Mouse (Mus musculus): ENCODE measurements around the gene 9130213A22Rik. TPM values are rescaled to one million over a fixed set of nuclear protein-coding genes. Genes with fewer than 3 reads are reported as not detected.

Gene 9130213A22Rik
- polyA plus RNA-seq, 1 experiment = 1.3 TPM

DNA sequence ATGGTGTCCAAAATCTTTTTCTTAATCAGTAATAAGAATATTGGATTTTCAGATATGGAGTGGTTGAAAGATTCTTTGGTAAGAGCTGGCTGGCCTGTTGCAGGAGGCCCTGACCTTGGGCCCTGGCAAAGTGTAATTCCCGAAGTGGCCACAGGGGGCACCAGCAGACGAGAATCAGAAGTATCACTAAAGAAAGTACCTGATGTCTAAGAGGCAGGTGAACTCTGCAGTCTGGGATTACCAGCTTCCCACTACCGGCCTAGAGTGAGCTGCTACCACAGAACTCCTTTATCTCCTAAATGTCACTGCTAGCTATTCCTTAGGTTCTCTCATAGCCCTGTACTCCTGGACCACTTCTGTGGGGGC lies 30.0 kb downstream of the 9130213A22Rik start:
- no peak overlapping the region for H3K27ac ChIP-seq (ENCODE audit: control insufficient read depth, insufficient read depth, low read length)
- H3K4me1 ChIP-seq (replicated peaks; ENCODE audit: control insufficient read depth, insufficient read depth, low read length) = peaks cover 35% of the 10 kb centered on the region
- 2% methylated on average over 3 of the region's 3 CpGs for WGBS
- H3K4me3 ChIP-seq (ENCODE audit: control insufficient read depth, insufficient read depth, low read length) = no peak overlapping the region
- DNase-seq = peak; percentile 91
- H3K36me3 ChIP-seq (ENCODE audit: control insufficient read depth, insufficient read depth, low read length) = peaks cover 5% of the 10 kb centered on the region
- H3K27me3 ChIP-seq (ENCODE audit: control insufficient read depth, insufficient read depth, low read length) = no peaks in the 10 kb centered on the region
- TF ChIP-seq POLR2A (IDR thresholded peaks at IDR 0.05; ENCODE audit: control insufficient read depth, extremely low read depth, insufficient read depth, low read length, poor library complexity) (no peak), CTCF (IDR thresholded peaks at IDR 0.05; ENCODE audit: borderline replicate concordance, control insufficient read depth, extremely low read depth, insufficient read depth, low read length, poor library complexity) (peak; percentile 73; the same call in 1 of the 2 replicates)

DNA sequence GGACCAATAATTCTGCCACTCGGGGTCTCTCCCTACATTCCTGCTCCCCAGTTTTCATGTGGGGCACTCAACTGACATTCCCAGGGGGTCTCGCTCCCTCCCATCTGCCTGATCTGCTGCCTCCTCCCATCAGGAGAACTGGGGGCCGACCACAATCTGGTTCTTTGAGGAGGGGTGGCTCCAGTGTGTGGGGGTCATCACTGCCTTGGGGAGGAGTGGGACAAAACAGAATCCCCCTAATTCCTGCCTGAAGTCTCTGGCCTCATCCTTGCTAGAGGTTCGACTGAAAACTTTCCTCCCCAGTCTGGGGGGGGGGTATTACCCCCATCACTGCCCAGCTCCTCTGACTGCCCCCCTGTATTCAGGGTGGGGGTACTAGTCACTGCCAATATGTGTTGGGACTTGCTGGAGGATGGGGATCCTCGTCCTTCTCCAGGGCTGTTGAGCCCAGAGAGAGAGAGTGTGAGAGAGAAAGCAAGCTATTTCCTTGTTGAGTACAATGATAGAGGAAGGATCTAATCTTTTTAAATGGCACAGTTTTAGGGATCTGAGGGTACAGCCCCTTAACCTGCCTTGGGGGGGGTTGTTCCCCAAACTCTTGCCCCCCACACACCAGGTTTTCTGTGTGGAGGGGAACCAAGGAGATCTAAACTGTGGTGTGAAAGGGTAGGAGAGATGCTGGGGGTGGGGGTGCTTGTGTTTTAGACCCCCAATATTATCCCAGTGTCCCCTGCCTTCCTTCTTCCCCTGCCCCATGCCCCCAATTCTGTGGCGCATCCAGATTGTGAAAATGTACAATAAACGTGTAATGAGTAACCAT lies 30.6 kb downstream of the 9130213A22Rik start:
- peaks cover 5% of the 10 kb centered on the region for H3K36me3 ChIP-seq (ENCODE audit: control insufficient read depth, insufficient read depth, low read length)
- TF ChIP-seq POLR2A (IDR thresholded peaks at IDR 0.05; ENCODE audit: control insufficient read depth, extremely low read depth, insufficient read depth, low read length, poor library complexity) = no peak
- TF ChIP-seq CTCF (IDR thresholded peaks at IDR 0.05; ENCODE audit: borderline replicate concordance, control insufficient read depth, extremely low read depth, insufficient read depth, low read length, poor library complexity) = no peak
- peaks cover 29% of the 10 kb centered on the region for H3K4me1 ChIP-seq (replicated peaks; ENCODE audit: control insufficient read depth, insufficient read depth, low read length)
- H3K27ac ChIP-seq (ENCODE audit: control insufficient read depth, insufficient read depth, low read length) = no peak overlapping the region
- no peak for DNase-seq
- H3K27me3 ChIP-seq (ENCODE audit: control insufficient read depth, insufficient read depth, low read length) = no peaks in the 10 kb centered on the region
- WGBS = 76% methylated on average over 7 of the region's 7 CpGs
- no peak overlapping the region for H3K4me3 ChIP-seq (ENCODE audit: control insufficient read depth, insufficient read depth, low read length)

DNA sequence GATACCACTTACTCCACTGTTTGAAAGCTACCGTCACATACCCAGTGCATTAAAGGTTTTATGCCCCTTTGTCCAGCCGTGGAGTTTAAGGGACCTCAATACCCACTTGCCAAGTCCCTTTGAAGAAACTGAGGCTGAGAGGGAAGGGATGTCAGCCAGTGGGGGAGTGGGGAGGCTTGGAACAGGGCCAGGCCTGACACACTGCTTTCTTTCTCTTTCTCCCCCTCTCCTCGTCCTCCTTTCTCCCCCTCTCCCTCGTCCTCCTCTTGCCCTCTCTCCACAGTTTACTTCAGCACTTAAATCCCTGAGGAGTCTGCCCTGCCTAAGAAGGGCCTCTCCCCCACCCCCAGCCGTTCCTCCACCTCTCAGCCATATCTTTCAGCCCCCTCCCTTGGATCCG lies 32.0 kb downstream of the 9130213A22Rik start:
- TF ChIP-seq POLR2A (IDR thresholded peaks at IDR 0.05; ENCODE audit: control insufficient read depth, extremely low read depth, insufficient read depth, low read length, poor library complexity) (no peak), CTCF (IDR thresholded peaks at IDR 0.05; ENCODE audit: borderline replicate concordance, control insufficient read depth, extremely low read depth, insufficient read depth, low read length, poor library complexity) (no peak)
- Histone ChIP-seq H3K4me3 (ENCODE audit: control insufficient read depth, insufficient read depth, low read length) (no peak overlapping the region), H3K27me3 (ENCODE audit: control insufficient read depth, insufficient read depth, low read length) (no peaks in the 10 kb centered on the region), H3K36me3 (ENCODE audit: control insufficient read depth, insufficient read depth, low read length) (peaks cover 5% of the 10 kb centered on the region), H3K4me1 (replicated peaks; ENCODE audit: control insufficient read depth, insufficient read depth, low read length) (peaks cover 19% of the 10 kb centered on the region), H3K27ac (ENCODE audit: control insufficient read depth, insufficient read depth, low read length) (no peak overlapping the region)
- no peak for DNase-seq
- 88% methylated on average over 6 of the region's 6 CpGs for WGBS

DNA sequence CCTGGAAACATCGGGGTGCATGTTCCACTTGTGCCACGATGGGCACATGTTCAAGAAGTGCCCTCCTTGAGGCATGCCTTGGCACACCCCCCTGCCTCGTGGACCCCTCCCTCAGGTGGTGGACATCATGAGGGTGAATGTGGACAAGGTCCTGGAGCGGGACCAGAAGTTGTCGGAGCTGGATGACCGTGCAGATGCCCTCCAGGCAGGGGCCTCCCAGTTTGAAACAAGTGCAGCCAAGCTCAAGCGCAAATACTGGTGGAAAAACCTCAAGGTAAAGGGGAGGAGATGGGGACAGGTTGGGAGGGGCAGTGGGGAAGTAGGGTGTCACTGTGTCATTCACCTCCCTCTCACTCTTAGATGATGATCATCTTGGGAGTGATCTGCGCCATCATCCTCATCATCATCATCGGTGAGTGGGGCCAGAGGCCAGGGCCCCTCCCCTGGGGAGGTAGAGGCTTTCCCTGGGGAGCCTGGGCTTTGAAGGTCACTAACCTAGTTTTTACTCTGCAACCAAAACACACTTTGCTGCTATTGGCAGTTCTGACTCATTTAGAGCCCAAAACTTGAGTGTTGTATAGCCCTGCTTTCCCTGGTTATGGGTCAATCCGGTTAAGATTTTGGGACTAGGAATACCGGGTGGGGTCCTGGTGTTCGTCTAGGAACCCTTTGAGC lies 32.6 kb downstream of the 9130213A22Rik start:
- Histone ChIP-seq H3K4me3 (ENCODE audit: control insufficient read depth, insufficient read depth, low read length) (peak overlapping the region; percentile 95), H3K27ac (ENCODE audit: control insufficient read depth, insufficient read depth, low read length) (no peak overlapping the region), H3K4me1 (replicated peaks; ENCODE audit: control insufficient read depth, insufficient read depth, low read length) (peaks cover 16% of the 10 kb centered on the region), H3K36me3 (ENCODE audit: control insufficient read depth, insufficient read depth, low read length) (peaks cover 5% of the 10 kb centered on the region), H3K27me3 (ENCODE audit: control insufficient read depth, insufficient read depth, low read length) (no peaks in the 10 kb centered on the region)
- no peak for TF ChIP-seq CTCF (IDR thresholded peaks at IDR 0.05; ENCODE audit: borderline replicate concordance, control insufficient read depth, extremely low read depth, insufficient read depth, low read length, poor library complexity)
- no peak for TF ChIP-seq POLR2A (IDR thresholded peaks at IDR 0.05; ENCODE audit: control insufficient read depth, extremely low read depth, insufficient read depth, low read length, poor library complexity)
- DNase-seq = no peak
- 93% methylated on average over 12 of the region's 12 CpGs for WGBS

DNA sequence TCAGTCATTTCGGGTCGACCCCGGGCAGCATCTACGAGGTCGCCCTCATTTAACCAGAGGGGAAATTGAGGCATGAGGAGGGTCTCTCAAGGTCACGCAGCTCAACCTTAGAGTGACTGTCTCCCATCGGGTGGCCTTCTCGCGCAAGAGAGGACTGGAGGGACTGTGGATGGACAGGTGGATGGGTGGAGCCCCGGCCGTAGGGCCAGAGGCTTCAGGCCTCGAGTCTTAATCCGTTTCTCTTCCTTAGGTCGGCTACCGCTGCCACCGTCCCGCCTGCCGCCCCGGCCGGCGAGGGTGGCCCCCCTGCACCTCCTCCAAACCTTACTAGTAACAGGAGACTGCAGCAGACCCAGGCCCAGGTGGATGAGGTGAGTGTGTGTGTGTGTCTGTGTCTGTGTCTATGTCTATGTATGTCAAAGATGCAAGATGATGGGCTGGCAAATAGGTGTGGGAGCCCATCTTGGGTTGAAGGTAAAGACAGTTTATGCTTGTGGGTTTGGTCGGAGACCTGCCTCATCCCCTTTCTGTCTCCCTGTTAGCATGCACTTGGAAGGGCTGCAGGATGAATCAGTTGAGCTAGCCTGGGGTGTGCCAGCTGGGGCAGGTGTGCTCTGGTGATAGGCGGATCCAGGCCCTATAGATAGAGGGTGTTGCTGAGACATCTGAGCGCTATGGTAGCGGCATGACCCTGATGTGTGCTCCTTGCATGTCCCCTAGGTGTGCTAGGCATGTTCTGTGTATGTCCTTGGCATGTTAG lies 33.4 kb downstream of the 9130213A22Rik start:
- TF ChIP-seq CTCF (IDR thresholded peaks at IDR 0.05; ENCODE audit: borderline replicate concordance, control insufficient read depth, extremely low read depth, insufficient read depth, low read length, poor library complexity) (no peak), POLR2A (IDR thresholded peaks at IDR 0.05; ENCODE audit: control insufficient read depth, extremely low read depth, insufficient read depth, low read length, poor library complexity) (no peak)
- H3K27me3 ChIP-seq (ENCODE audit: control insufficient read depth, insufficient read depth, low read length) = no peaks in the 10 kb centered on the region
- peaks cover 5% of the 10 kb centered on the region for H3K36me3 ChIP-seq (ENCODE audit: control insufficient read depth, insufficient read depth, low read length)
- no peak overlapping the region; the same call in none of the 2 replicates for H3K27ac ChIP-seq (ENCODE audit: control insufficient read depth, insufficient read depth, low read length)
- 10% methylated on average over 25 of the region's 25 CpGs for WGBS
- H3K4me3 ChIP-seq (ENCODE audit: control insufficient read depth, insufficient read depth, low read length) = peak overlapping the region; percentile 95
- H3K4me1 ChIP-seq (replicated peaks; ENCODE audit: control insufficient read depth, insufficient read depth, low read length) = peaks cover 14% of the 10 kb centered on the region
- peak; percentile 38 for DNase-seq
